Mouse (Mus musculus): ENCODE results near the gene Klk14. TPM values are rescaled to one million over a fixed set of nuclear protein-coding genes. Genes with fewer than 3 reads are reported as not detected.

Klk14 gene
- polyA plus RNA-seq (2012): not detected in 2 replicates

DNA sequence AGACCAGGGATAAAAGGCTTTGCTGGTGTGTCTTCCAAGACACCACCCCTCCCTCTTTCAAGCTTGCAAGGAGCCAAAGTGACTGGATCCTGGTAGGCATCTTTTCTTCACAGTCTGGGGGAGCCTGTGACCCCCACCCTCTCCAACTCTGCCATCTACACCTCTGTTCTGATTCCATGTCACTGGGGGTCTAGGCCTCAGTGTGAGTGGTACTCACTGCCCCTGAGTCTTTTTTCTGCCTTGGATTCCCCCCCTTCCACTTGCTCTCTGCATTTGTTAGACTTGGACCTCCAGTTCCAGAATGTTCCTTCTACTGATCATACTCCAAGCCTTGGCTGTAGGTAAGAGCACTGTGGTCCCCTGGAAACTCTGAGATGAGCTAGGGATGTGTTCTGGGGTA, at the start of gene Klk14:
Gene Klk14 (plus strand): TSS at position 301 of the 400 bp plus-strand sequence.

DNA sequence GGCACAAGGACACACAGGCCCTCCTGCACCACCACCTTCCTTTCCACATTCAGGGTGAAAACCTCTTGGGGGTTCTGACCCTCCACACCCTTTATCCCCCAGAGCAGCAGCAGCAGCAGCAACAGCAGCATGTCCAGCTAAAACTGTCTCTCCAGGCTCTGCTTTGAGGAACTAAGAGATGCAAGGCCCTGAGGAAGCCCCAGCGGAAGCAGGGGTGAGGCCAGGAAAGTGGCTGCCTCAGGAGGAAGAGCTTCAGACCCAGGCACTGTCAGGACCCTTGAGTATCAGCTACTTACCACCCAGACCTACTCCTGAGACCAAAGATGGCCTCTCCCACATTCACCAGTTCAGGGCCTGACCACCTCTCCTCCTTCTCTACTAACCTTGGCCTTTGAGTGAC, 30.2 kb upstream of the Klk14 start, which contains the start of gene Siglece:
Gene Siglece (minus strand): TSS at position 160 of the 400 bp plus-strand sequence.

DNA sequence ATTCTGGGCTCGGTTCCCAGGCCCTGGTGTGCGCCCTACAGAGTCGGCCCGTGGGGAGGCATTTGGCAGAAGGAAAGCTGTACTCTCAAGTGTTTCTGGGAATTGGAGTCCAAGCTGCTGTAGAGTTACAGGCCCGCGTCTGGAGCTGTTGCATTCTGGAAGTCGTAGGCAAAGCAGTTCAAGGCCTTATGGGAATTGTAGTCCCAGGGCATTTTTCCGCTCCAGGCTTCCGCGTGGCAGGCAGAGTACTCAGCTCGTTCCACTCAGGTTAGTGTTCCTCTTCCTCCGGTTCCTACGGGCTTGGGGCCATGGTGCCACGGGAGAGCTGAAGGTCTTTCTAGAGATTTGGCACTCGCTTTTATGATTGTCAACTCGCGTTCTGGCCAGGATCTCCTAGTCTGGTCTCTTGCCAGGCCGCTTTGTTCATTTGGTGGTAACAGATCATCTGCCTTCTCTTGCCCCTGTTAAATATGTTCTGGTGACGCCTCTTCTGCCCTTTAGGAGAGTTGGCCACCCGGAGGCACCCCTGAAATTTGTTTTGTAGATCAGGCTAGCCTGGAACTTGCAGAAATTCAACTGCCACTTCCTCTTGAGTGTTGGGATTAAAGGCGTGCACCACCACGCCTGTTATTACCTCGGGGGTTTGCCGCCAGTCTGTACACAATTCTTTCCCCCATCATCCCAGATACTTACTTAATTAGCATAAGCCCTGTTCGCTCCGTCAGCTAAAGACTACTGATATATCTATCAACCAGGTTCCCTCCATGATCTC, 18.2 kb upstream of the Klk14 start, which contains the start of gene Ctu1:
Gene Ctu1 (plus strand): TSS at position 208 of the 772 bp plus-strand sequence.

DNA sequence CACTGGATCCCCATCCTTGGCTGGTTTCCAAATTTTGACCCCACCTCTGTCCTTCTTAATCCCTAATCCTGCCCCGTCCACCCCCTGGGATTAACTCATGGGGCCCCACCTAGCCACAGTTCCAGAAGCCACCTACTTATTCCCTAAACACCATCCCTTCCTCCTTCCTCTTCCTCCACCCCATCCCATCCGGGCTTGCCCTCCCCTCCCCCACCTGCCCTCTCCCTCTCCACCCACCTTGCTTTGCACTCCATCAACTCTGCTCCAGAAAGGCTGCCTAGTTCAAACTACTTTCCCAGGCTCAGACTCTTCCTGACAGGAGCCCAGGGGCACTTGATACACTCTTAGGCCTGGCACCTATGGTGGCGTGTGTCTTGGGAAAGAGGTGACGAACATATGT, 22.0 kb downstream of the Klk14 start, which contains the start of gene Klk13:
Gene Klk13 (plus strand): TSS at position 301 of the 400 bp plus-strand sequence.

Other genes starting within 250 kb of the Klk14 start
- 0.26 TPM in 1 of 2 replicates, not detected in the other for gene Cldnd2, start 249.6 kb upstream of the Klk14 start, polyA plus RNA-seq (2012)
- 228 and 243 TPM in 2 replicates for gene Etfb, start 246.3 kb upstream of the Klk14 start, polyA plus RNA-seq (2012)
- gene Gm45233, start 246.3 kb upstream of the Klk14 start, polyA plus RNA-seq (2012): 0.39 and 0.93 TPM in 2 replicates
- gene Vsig10l, start 227.3 kb upstream of the Klk14 start, polyA plus RNA-seq (2012): 21.8 and 23.6 TPM in 2 replicates
- 0.09 TPM in 1 of 2 replicates, not detected in the other for gene Iglon5, start 200.3 kb upstream of the Klk14 start, polyA plus RNA-seq (2012)
- gene 4931406B18Rik, start 184.5 kb upstream of the Klk14 start, polyA plus RNA-seq (2012): 0.05 and 0.07 TPM in 2 replicates
- 3.4 and 4.1 TPM in 2 replicates for gene Cd33, start 146.0 kb upstream of the Klk14 start, polyA plus RNA-seq (2012)
- 0.25 and 0.46 TPM in 2 replicates for gene Zfp658, start 128.2 kb upstream of the Klk14 start, polyA plus RNA-seq (2012)
- gene Zfp719, start 110.8 kb upstream of the Klk14 start, polyA plus RNA-seq (2012): 0.04 and 0.14 TPM in 2 replicates
- not detected in 2 replicates for gene Zfp819, start 83.2 kb upstream of the Klk14 start, polyA plus RNA-seq (2012)
- gene Ceacam18, start 55.7 kb upstream of the Klk14 start, polyA plus RNA-seq (2012): not detected in 2 replicates
- 0.99 and 3.2 TPM in 2 replicates for gene Siglece, start 30.3 kb upstream of the Klk14 start, polyA plus RNA-seq (2012)
- gene Ctu1, start 18.4 kb upstream of the Klk14 start, polyA plus RNA-seq (2012): 18.6 and 19.4 TPM in 2 replicates
- gene Klk13, start 22.1 kb downstream of the Klk14 start, polyA plus RNA-seq (2012): not detected in 2 replicates
- not detected in 2 replicates for gene Klk12, start 78.5 kb downstream of the Klk14 start, polyA plus RNA-seq (2012)
- not detected in 2 replicates for gene Klk11, start 84.2 kb downstream of the Klk14 start, polyA plus RNA-seq (2012)
- gene Klk10, start 90.6 kb downstream of the Klk14 start, polyA plus RNA-seq (2012): 0.06 TPM in 1 of 2 replicates, not detected in the other
- not detected in 2 replicates for gene Klk9, start 101.5 kb downstream of the Klk14 start, polyA plus RNA-seq (2012)
- gene Klk8, start 107.2 kb downstream of the Klk14 start, polyA plus RNA-seq (2012): 25.3 and 55.0 TPM in 2 replicates
- gene Klk7, start 120.9 kb downstream of the Klk14 start, polyA plus RNA-seq (2012): not detected in 2 replicates
- not detected in 2 replicates for gene Klk6, start 134.1 kb downstream of the Klk14 start, polyA plus RNA-seq (2012)
- gene Klk5, start 151.6 kb downstream of the Klk14 start, polyA plus RNA-seq (2012): not detected in 2 replicates
- gene Klk4, start 190.7 kb downstream of the Klk14 start, polyA plus RNA-seq (2012): not detected in 2 replicates
- gene Klk15, start 243.3 kb downstream of the Klk14 start, polyA plus RNA-seq (2012): not detected in 2 replicates

Measured in megakaryocyte-erythroid progenitor cell, adult 5 weeks (primary cell).